Mouse (Mus musculus) mesoderm, embryonic 11.5 days (tissue): ENCODE data around the gene Cpa1.

Experiments
- DNase-seq: peaks from one replicate; pipeline ENCODE4 v3.0.0-alpha.2; 2012; ENCODE audit warnings: low read depth, low spot score

Cpa1 gene

GRCm38 (mm10) chr6:30673764-30674561 lies 34.9 kb downstream of the Cpa1 start:
- peak; percentile 49 for DNase-seq

DNA sequence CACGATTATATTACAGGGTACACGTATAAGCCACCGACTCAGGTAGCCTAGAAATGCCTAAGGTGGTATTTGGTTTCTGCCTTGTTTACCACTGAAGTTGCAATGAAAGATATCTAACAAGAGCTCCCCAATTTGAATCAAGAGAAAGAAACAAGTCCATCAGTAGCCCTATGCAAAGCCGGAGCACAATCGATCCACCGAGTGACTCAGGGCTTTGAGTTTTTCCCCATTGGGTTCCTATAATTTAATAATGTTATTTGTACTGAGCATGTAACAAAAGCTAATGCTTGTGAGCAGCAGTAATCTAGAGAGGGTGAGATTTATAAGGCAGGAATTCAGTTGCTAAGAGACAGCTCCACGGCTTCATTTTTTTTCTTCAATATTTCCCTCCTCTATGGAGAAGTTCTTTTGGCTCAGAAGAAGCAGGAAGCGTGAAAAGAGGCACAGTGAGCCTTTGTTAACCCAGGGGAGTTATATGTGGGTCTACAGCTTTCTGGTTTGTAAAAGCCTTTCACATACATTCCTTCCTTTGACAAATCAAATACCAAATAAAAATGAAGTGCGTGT lies 35.8 kb downstream of the Cpa1 start:
- DNase-seq = peak; percentile 37

- no peak for DNase-seq
Observed at GRCm38 (mm10) chr6:30675281-30675771, 36.3 kb downstream of the Cpa1 start.

GRCm38 (mm10) chr6:30676506-30676905 lies 37.5 kb downstream of the Cpa1 start:
- no peak for DNase-seq

DNA sequence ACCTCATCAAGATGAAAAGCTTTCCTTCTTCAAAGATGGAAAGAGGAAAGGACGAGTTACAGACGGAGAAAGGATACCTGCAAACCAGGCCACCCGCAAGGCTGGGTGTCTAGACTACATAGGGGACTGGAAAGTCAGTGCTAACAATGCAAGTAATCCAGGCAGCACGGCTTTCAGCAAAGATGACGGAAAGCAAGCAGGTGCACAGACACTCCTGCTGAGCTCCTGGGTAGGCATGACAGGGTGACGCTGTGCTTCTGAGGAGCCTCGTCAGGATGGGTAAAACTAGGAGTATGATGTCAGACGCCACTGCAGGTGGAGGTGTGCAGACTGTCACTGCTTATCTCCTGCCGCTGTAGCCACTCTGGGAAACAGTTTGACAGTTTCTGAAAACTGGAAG lies 38.6 kb downstream of the Cpa1 start:
- no peak for DNase-seq

- peak; percentile 56 for DNase-seq
Observed at GRCm38 (mm10) chr6:30678482-30678881, 39.5 kb downstream of the Cpa1 start.

- peak; percentile 42 for DNase-seq
Observed at GRCm38 (mm10) chr6:30679567-30679966, 40.5 kb downstream of the Cpa1 start.

DNA sequence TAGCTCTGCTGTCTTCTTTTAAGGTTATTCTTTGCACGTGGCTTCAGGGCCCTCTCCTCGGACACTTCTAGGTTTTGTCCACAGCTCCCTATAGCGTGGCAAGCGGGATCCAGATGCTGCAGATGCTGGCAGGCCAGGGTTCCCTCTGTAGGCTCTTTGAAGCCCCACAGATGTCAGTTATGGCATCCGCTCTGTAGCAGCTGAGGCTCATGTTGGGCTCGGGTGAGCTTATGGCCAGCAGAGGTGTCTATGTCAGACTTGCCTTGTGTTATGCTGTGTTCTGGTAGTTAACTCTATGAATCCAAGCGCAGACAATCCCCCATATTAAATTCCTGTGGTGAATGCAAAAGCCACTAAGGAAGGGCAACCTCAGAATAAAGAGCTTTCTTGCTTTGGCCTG lies 41.4 kb downstream of the Cpa1 start:
- peak; percentile 50 for DNase-seq

- peak; percentile 77 for DNase-seq
Observed at GRCm38 (mm10) chr6:30681935-30682900, 43.2 kb downstream of the Cpa1 start.

DNA sequence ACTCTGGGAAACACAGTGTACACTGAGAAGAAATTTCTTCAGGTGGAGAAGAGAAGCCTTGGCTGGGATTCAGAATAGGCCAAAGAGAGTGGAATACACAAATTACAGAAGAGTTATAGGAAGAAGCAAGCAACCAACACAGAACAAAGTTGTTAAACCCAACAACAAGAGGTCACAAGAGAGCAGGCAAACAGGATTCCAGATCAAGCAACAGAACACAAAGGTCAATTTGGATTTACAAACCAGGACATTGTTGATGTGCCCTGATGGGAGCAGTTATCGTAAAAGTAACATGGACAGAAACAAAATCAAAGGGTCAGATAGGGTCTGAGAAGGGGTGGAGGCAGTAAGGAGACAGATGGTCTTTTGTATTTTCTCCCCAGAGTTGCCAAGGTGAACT lies 45.6 kb downstream of the Cpa1 start:
- no peak for DNase-seq

- DNase-seq = no peak
Observed at GRCm38 (mm10) chr6:30687198-30687597, 48.2 kb downstream of the Cpa1 start.

DNA sequence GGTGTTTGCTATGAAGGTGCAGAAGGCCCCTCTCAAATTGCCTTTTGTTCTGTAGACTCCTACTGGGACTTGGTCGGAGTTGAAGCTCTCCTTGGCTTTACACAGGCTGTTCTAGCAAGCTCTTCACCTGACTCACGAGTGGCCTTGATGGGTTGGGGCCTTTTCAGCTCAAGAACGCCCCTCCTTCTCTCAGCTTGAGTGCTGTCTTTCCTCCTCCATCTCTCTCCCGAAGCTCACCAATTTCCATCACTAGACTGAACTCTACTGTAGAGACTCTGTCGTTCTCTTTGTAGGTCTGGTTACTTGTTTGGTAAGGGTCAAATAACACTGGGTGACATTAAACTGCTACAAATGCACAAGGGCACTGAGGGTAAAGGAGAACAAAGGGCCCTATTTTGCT lies 53.8 kb downstream of the Cpa1 start:
- DNase-seq = no peak

DNA sequence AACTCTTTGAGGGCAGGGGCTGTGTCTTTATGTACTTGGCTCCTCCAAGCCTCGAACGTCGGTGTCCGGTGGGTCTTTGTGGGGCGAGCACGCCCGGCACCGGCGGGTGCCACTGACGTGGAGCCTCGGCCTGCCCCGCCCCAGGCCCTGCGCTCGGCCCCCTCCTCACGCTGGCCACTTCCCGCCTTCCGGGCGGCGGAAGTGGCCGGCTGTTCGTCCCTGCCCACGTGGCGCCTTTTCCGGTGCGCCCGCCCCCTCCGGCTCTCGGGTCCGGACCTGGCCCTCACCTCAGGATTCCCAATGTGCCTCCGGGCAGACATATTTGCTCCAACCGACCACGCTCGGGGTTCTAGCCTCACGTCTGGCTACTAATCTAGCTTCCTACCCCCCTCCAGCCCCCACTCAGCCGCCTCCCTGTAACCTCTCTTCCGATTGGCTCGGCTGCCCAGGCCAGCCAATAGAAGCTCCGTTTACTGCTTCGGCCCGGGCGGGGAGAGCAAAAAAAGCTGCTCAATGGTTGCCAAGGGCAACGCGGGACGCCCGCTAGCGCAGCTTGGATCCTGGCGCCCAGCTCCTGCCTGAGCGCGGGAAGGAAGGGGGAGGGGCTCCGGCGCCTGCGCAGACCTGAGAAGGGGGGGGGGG lies 54.5 kb downstream of the Cpa1 start, which contains the start of gene Cep41:
Gene Cep41, minus strand, starts transcription at position 400 of the 642 bp plus-strand sequence.
- peak; percentile 99 for DNase-seq

- no peak for DNase-seq
Observed at GRCm38 (mm10) chr6:30694209-30694608, 55.2 kb downstream of the Cpa1 start.
